Mouse (Mus musculus) retina, embryonic 14.5 days (tissue): ENCODE data around the gene Tmem109.

Experiments used
- DNase-seq: peaks from one replicate; pipeline ENCODE4 v3.0.0-alpha.2; 2015; ENCODE audit warnings: low spot score

The Tmem109 gene

DNA sequence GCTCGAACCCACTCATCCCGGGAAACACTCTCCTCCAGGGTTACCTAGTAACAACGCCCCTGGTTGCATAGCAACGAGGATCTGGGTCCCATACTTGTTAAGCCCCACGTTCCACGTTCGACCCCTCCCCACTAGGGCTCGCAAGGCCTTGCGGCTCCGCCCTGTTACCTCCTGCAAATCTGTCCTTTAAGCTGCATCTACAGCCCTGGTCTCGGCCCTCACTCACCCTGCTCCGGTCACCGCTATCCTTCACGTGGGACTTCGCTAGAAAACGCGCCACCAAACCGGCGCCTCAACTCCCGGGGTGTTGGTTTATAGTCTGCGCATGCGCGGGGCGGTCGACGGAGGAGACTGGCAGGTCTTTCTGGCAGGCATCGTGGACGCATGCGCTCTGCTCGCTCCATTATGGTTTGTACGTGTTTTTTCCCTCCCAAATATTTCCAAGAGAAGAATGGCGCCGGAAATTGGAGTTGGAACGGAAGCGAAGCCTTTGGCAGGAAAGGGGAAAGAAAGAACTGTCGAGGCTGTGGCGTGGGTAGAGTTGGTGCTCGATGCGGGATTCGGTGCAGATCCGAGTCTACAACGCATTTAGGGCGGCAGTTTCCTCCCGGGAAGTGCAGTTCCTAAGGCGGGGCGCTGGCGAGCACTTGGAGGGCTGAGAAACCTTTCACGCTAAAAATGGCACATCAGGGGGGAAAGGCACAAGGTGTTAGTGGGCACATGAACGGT is at the start of gene Tmem109:
Gene Tmem109, minus strand, starts transcription at position 576 of the 729 bp plus-strand sequence.
- peak; percentile 98 for DNase-seq

GRCm38 (mm10) chr19:10930641-10931040 is 48.8 kb upstream of the Tmem109 start:
- DNase-seq, result no peak

DNA sequence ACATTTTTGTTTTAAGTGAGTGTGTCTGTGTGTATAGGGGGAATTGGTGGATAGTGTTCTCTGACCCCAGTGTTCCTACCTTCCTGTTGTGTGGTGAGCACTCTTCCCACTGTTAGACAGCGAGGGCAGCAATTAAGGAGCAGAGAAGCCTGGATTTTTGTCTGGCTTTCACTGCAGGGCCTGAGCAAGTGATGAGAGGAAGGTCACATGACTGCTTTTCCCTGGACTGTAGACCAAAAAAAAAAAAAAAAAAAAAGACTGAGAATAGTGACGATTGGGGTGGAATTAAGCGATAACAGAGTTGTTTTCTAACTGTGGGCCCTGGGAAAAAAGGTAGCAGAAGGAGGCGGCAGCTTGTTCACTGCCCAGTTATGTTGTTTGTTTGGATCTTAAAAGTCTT is 44.9 kb upstream of the Tmem109 start:
- DNase-seq, result peak; percentile 70

DNA sequence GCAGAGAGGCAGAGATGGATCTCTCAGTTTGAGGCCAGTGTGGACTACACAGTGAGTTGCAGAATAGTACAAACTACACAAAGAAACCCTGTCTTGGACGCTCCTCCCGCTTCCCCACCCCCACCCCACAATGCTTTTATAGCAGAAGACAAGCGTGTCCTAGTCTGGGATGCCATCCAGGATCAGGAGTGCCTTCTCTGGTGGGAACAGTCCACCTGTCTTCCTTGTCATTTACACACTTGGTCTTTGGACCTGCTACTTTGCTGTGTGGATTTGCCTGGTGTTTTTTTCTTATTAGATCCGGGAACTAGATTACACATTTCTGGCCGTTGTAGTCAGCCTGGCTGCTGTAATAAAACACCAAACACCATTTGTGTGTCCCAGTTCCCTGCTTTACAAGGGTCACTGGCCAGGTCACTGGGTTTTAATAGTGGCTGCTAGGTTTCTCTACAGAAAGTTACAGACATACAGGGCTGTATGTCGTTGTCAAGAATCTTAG is 44.4 kb upstream of the Tmem109 start:
- DNase-seq, result peak; percentile 79

- no peak for DNase-seq
Observed at GRCm38 (mm10) chr19:10924220-10924619, 42.4 kb upstream of the Tmem109 start.

DNA sequence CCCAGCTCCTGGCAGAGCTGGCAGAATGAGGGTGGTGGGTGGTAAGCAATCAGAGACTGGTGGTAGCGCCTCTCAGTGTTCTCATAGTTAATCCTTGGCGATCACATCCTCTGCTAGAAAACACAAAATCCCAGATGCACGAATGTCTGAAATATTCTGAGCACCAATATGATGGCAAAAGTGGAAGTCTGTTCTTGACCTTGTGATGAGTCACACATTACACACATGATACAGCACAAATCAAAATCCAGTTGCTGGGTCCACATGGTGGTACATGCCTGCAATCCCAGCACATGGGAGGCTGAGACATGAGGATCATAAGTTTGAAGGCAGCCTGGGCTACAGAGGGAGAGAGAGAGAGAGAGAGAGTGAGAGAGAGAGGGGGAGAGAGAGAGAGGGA is 39.3 kb upstream of the Tmem109 start:
- no peak for DNase-seq

- no peak for DNase-seq
Observed at GRCm38 (mm10) chr19:10920532-10920931, 38.7 kb upstream of the Tmem109 start, which contains the start of gene Zp1. Zp1 (minus strand) TSS chr19:10920632.

GRCm38 (mm10) chr19:10918321-10918991 is 36.7 kb upstream of the Tmem109 start:
- DNase-seq, result no peak

DNA sequence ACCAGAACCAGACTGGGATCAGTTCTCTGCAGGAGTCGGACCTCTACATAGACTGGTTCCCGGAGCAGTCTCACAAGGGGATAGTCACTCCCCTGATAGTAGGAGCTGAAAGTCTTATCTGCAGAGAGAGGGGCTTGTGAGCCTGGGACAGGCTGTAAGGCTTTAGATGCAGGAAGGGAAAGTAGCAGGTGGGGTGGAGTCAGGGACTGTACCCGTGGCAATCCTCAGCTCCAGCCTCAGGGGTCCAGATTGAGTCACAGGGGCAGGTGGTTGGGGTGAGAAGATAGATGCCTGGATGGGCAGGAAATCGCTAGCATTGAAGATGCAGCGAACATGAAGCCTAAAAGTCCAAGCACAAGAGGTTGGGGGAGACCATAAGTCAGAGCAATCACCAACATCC is 34.7 kb upstream of the Tmem109 start:
- no peak for DNase-seq

- DNase-seq, result no peak
Observed at GRCm38 (mm10) chr19:10914870-10915269, 33.1 kb upstream of the Tmem109 start.

DNA sequence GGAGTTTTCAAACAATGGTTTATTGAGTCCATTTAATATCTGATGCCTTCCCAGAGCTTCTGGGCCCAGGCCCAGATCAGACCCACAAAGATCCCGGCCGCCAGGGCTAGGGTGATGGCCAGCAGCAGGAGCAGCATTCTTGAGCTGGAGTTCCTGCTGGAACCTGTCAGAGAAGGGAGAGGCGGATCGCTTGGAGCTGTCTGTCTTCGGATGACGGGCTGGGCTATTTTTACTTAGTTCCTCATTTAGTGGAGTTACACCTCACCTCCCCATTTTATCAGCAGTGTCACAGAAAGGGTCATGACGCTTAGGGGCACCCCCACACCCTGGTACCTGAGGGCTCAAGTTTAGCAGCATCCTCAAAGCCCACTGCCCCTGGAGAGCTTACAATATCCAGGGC is 32.5 kb upstream of the Tmem109 start:
- DNase-seq, result no peak

- DNase-seq, result no peak
Observed at GRCm38 (mm10) chr19:10909087-10909721, 27.4 kb upstream of the Tmem109 start.

GRCm38 (mm10) chr19:10907891-10908290 is 26.1 kb upstream of the Tmem109 start:
- peak; percentile 77 for DNase-seq

- DNase-seq, result peak; percentile 39
Observed at GRCm38 (mm10) chr19:10905728-10906000, 23.9 kb upstream of the Tmem109 start.

DNA sequence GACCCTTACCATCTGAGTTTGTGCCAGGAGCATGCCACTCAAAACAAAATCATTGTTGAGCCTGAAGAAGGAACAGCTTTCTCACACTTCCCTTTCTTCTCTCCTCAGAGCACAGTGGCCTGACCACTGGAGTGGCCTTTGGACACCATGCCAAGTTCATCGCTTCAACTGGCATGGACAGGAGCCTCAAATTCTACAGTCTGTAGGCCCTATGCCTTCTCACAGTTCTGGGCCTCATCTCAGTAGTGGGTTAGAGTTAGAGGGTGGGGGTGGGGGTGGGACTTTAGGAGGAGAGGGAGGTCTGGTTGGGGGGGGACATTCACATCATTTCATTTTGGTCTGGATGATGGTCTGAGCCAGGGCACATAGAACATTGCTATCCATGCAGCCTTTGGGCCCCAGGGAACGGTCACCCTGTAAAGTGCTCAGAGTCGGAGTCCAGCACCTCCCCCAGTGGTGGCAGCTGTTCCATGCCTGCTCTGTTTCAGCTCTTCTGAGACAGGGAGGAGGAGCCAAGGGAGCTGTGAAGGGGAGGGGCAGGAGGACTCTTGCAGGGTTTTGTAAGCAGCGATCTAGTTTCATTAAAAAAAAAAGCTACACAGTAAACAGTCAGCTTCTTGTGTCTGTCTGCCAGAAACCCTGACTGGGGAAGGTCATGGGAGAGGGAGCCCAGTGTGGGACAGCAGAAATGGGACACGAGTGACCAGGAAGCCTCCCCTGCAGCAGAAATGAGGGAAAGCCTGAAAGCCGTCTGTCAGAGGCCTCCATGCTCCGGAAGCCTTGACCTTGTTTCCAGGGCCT is 23.3 kb upstream of the Tmem109 start:
- peak; percentile 58 for DNase-seq

DNA sequence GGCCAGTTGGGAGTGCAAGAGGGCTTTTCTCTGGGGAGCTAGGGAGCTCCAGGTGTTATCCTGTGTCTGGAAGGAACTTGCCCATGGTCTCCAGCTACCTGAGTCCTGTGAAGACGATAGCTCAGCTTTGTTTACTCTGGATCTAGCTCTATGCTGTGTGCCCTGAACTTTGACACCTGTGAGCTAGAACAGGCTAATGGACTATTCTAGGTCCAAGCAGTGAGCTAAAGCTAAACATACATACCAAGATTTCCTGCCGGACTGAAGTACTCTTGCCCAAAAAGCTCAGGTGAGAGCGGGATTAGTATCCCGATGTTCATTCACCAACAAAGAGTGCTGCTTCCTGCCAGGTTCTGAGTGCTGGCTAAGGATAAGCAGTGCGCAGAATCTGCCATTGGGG is 22.7 kb upstream of the Tmem109 start:
- DNase-seq, result no peak

- no peak for DNase-seq
Observed at GRCm38 (mm10) chr19:10901046-10901445, 19.2 kb upstream of the Tmem109 start.

DNA sequence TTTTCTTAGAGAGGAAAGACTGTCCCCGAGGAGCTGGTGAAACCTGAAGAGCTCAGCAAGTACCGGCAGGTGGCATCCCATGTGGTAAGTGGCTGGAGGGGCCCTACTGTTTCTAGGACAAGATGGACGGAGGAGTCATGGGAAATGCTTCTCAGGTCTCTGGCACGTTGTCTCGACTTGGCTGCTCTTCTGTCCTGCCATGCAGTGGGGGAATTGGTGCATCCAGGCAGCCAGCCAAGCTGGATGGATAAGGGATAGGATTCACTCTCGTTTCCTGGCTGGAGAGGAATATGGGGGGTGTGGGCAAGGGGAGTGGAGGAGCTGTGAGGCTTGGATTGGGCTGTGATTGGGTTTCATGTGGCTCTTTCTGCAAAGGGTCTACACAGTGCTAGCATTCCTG is 18.5 kb upstream of the Tmem109 start:
- no peak for DNase-seq

- DNase-seq, result no peak
Observed at GRCm38 (mm10) chr19:10897491-10897890, 15.7 kb upstream of the Tmem109 start.

- DNase-seq, result no peak
Observed at GRCm38 (mm10) chr19:10896849-10897248, 15.0 kb upstream of the Tmem109 start.

DNA sequence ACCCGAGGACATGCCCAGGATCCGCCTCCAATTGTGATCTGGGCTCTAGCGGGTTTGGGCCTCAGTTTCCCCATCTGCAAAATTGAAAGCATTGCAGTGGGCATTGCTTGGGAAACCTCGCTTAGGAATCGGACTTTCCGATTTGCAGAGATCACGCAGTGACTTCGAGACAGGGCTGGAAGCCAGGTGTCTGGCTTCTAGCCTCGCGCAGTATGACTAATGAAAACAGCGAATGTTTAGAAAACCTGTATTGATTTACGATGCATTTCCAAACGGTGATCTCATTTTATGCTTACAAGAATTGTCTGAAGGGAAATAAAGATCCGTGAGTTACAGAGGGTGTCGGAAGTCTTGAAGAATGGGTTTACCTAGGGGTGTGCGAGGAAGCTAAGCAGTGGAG is 13.9 kb upstream of the Tmem109 start:
- no peak for DNase-seq

DNA sequence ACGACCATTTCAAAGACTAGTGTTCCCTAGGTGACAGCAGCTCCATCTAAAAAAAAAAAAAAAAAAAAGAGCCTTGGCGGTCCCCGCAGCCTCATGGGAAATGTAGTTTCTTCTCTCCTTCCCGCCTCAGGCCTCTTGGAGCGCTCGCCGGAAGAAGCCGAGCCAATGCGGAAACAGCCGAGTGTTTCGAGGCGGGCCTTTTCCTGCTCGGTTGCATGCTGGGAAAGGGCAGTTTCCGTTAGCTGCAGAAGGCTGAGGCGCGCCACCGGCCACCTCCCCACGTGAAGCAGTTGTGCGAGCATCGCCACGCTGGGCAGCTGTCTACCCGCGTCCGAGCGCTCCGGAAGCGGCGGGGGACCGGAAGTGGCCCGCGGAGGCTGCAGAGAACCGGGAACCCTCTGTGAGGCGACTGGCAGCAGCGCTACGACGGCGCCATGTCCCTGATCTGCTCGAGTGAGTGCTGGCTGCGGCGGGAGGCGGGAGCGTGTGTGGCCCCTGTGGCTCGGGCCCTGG is 13.3 kb upstream of the Tmem109 start, which contains the start of gene Prpf19:
Gene Prpf19, plus strand, starts transcription at position 216 of the 513 bp plus-strand sequence.
- peak; percentile 99 for DNase-seq
